Mouse (Mus musculus): ENCODE results near the gene Kcnd3.

The Kcnd3 gene

DNA sequence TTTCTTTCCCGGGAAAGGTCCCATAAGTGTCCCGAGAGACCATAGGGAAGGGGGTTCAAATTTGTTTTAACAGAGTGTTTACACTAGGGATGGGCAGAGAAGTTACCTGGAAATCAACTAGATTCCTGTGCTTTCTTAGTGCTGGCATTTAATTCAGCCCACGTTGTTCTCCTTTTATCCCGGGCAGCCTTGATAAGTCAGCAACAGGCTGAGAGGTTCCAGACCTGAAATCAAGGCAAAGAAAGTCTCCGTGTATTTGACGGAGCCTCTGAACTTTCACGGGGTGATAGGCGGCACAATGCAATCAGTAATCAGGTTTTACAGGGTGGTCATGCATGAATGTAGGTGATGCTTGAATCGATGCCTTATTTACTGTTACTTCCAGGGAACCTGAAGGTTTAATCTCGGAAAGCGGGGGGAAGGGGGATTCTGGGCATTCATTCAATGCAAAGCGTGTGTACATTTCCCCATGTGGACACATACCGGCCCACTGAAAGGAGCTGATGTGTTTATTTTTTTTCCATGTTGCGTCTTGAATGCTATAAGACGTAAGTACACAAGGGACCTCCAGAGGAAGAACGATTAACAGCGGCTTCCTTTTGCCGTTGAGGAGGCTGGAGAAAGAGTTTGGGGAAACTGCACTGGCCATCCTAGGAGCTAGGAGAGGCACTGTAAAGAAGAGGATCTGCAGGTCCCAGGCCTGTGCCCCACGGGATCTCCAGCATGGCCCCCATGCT lies 1.3 kb downstream of the Kcnd3 start:
- DNase-seq (ENCODE audit: low read depth, low spot score): no peak

DNA sequence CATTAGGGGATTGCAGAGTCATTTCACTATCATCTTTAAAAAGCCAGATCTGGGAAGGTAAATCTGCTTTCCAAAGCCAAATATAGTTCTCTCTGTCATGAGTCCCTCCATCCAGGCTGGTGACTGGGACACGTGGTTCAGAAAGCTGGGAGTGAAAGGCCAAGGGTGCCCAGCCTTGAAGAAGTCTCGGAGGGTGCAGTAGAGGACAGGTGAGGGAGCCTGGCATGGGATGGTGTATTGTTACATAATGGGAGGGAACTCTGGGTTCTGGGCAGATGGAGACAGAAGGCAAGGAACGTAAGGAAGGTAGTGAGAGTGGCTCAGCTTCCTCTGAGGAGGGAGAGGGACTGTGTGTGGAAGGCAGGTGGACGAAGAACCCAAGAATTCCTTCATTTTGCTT lies 5.5 kb downstream of the Kcnd3 start:
- DNase-seq (ENCODE audit: low read depth, low spot score): no peak

DNA sequence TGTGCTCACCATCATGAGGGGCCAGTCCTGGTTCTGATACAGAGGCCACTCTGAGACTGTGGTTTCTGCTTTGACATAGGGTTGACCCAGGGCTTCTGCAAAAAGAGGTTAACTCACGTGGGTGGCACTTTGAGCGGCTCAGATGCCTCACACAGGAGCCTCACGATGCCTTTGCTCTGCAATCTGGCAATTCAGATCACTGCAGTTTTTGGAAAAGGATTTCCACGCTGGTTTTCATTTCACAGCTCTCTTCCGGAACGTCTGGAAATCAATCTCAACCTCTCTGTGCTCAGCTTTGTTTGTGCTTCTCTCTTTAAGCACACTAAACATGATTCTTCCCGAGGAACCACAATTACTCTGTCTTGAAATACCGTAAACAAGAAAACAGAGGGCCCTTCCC lies 14.4 kb downstream of the Kcnd3 start:
- no peak for DNase-seq (ENCODE audit: low read depth, low spot score)

DNA sequence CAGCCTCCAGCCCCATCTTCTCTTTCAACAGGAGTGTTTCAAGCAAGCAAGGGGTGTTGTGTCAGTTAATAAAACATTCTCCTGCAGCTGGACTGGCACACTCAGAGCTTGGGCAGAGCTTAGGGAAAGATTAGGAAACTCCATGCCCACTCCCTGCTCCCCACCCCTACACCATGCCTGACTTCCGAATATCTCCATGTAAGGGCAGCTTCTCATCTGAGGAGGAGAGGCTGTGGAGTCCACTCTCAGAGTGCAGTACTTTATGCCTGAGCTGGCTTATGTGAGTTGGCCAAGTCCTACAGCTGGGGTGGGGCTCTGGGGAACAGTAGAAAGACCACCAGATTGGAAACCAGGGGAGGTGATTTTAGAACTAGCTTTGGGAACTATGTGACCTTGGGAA lies 20.4 kb downstream of the Kcnd3 start:
- DNase-seq (ENCODE audit: low read depth, low spot score): no peak

- DNase-seq (ENCODE audit: low read depth, low spot score): no peak
These were observed 24.3 kb downstream of the Kcnd3 start for GRCm38 (mm10) chr3:105476408-105476807.

DNA sequence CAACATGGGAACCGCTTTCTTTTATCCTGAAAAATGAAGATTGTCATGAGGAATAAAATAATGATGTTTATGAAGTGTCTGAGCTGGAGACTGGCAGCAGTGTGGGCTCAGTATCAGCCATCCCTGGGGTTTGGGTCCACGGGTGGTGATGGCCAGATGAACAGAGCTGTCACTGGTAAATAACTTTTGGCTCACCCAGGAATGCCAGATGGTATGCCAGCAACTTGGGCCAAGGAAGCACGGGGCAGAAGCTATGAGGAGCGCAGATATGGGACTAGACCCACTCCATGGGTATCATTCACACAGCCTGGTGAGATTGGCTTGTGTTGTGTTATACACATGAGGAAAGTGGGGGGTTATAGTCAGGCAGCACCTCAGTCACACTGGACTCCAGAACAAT lies 26.7 kb downstream of the Kcnd3 start:
- DNase-seq (ENCODE audit: low read depth, low spot score): no peak

DNA sequence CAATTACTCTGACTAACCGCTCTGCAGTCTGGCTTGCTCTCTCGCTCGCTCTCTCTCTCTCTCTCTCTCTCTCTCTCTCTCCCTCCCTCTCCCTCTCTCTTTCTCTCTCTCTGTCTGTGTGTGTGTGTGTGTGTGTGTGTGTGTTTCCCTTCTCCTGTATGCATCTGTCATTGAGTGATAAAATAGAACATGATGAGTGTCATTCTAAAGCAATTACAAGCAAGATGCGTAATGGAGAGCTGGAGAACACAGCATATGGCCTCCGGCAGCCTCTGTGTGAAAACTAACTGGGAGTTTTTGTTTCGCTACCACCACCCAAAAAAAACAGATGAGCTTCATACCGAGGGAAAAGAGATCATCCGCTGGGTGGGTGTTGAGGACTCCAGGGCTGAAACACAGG lies 29.3 kb downstream of the Kcnd3 start:
- DNase-seq (ENCODE audit: low read depth, low spot score): no peak

GRCm38 (mm10) chr3:105483651-105484052 lies 31.5 kb downstream of the Kcnd3 start:
- DNase-seq (ENCODE audit: low read depth, low spot score): no peak

GRCm38 (mm10) chr3:105487171-105487570 lies 35.0 kb downstream of the Kcnd3 start:
- no peak for DNase-seq (ENCODE audit: low read depth, low spot score)

DNA sequence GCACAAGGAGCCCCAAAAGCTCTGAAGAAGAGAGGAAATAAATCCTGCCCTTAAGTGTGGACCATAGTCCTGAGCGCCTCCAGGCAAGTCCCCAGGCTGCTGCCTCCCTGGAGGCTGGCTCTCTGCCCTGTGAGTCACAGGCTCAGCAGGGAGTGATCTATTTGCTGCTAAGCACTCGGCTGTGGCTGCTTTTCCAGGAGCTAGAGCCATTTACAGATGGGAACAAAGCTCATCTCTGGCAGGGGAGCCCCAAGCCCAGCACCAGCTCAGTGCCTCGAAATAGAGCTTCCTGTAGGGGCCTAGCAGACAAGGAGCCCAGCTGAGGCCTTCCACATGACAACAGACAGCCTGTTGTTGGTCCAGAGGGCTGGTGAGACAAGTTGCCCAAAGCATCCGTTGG lies 37.5 kb downstream of the Kcnd3 start:
- no peak for DNase-seq (ENCODE audit: low read depth, low spot score)

GRCm38 (mm10) chr3:105494886-105495285 lies 42.8 kb downstream of the Kcnd3 start:
- DNase-seq (ENCODE audit: low read depth, low spot score): no peak

GRCm38 (mm10) chr3:105496216-105496615 lies 44.1 kb downstream of the Kcnd3 start:
- no peak for DNase-seq (ENCODE audit: low read depth, low spot score)

DNA sequence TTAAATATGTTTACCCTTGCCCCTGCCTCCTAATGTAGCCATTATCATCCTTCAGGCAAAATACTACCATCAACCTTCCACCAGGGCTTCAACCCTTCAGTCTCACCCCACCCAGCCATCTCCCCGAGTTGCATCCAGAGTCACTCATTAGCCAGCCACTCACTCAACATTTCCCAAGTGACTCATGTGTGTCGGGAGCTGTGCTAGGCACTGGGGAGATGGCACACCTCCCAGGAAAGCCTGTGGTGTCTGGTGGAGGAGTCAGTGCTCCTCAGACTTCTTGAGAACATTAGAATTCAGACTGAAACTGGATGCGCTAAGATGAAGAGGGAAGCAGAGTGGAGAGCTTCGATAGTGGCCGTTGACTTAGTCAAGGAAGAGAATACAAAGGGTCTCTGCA lies 44.8 kb downstream of the Kcnd3 start:
- DNase-seq (ENCODE audit: low read depth, low spot score): no peak

DNA sequence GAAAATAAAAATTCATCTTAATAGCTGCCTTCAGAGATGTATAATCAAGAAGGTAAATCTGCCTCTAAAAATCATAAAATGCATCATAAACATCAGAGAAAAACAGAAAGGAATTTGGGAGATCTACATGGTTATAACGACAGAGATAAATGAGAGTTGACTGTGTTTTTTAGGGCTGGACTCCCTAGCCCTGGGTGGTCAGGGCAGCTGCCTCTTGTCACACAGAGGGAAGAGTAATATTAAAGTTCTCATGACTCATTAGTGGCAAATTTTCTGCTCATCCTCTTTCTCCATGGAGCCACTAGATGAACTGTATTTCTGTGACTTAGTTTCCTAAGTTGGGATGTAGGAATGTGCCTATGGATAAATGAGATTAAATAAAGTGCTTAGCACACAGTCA lies 48.9 kb downstream of the Kcnd3 start:
- no peak for DNase-seq (ENCODE audit: low read depth, low spot score)

DNA sequence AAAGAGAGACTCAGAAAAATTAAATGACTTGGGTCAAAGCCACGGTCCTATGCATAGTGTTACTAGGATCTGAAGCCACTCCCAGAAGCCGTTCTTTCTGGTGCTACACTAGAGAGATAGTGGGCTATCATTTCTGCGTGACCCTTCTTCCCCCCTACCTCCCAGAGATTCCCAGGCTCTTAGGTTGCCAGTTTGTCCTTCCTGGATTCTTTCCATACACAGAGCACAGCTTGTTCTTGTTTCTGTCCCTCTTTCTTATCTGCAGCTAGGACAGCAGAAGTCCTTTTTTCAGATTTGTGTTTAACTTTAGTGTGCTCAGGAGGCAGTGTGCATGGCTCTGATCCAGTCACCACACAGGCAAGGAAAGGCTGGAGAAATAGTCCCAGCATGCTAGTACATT lies 52.1 kb downstream of the Kcnd3 start:
- no peak for DNase-seq (ENCODE audit: low read depth, low spot score)

- DNase-seq (ENCODE audit: low read depth, low spot score): no peak
These were observed 53.2 kb downstream of the Kcnd3 start for GRCm38 (mm10) chr3:105505161-105505872.

DNA sequence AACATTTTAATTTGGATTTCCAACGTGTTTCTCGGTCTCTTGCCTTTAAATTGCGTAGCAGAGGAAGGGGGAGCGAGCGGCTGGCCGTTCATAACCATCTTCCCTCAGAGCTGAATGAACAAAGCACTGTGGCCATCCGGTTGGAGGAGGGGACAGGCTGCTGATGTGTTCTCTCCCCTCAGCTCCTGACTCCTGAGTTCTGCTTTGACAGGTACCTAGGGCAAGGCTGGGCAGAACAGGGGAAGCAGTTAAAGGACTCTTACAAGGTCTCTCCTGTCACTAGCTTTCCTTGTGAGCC lies 53.7 kb downstream of the Kcnd3 start:
- DNase-seq (ENCODE audit: low read depth, low spot score): no peak

GRCm38 (mm10) chr3:105506592-105506991 lies 54.5 kb downstream of the Kcnd3 start:
- DNase-seq (ENCODE audit: low read depth, low spot score): no peak

DNA sequence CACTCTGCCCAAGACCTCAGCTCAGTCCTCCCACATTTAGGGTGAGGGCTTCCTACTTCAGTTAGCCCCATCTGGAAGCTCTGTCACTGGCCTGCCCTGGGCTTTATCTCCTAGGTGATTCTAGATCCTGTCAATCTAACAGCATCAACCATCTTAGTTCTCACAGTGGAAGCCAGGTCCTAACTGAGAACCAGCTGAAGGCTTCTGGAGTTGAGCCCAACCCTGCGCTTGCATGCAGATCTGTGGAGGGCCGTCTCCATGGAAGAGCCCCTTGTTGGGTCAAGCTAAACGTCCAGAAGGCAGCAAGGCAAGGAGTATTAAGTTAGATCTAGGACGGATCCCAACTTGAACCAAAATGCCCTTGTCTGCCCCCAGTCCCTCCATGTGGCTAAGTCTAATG lies 57.2 kb downstream of the Kcnd3 start:
- DNase-seq (ENCODE audit: low read depth, low spot score): no peak

GRCm38 (mm10) chr3:105511836-105512235 lies 59.7 kb downstream of the Kcnd3 start:
- DNase-seq (ENCODE audit: low read depth, low spot score): no peak

DNA sequence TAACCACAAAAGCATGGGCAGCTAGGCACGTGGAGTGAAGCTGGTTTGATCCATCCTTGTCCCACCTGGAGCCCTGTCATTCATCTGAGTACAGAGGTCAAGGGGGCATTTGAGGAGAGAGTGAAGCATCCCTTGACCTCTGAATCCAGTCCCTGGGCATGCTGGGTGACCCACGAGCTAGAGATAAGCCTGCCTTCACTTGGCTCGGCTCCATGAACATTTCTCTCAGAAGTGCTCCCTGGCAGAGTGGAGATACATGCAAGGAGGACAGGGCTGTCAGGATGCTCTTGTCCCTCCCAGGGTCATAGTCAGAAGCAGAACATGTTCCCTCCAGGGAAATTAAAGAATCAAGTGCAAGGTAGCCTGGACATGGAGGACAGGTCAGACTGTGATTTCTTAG lies 62.1 kb downstream of the Kcnd3 start:
- no peak for DNase-seq (ENCODE audit: low read depth, low spot score)

DNA sequence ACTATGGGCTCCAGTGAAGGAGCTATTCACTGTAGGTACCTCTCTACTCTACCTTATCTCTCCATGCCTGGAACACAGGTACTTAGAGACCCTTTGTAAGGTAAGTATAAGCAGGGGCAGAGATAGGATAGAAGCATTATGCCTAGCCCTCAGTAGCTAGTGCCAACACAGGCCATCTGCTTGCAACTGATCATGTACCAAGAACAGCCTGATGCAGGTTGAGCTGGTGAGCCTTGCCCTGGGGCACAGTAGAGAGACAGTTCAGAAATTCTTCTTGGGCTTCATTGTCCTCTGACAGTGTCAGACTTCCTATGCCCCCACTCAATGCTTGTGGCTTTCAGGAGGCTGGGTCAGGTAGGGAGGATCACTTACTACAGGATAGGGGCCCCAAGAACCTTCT lies 62.9 kb downstream of the Kcnd3 start:
- DNase-seq (ENCODE audit: low read depth, low spot score): no peak

- DNase-seq (ENCODE audit: low read depth, low spot score): no peak
These were observed 63.5 kb downstream of the Kcnd3 start for GRCm38 (mm10) chr3:105515640-105516039.

GRCm38 (mm10) chr3:105520446-105520845 lies 68.3 kb downstream of the Kcnd3 start:
- no peak for DNase-seq (ENCODE audit: low read depth, low spot score)
